Mouse (Mus musculus) stomach, embryonic 14.5 days (tissue): Measurements from ENCODE around the gene Dync1li2. TPM values are rescaled to one million over a fixed set of nuclear protein-coding genes. Genes with fewer than 3 reads are reported as not detected.

ENCODE experiments used
- ATAC-seq: fragments of 200-750 bp; cut with Nextera tagmentation; 2 replicates; pipeline ENCODE4 v1.8.0; 2017; ENCODE audit warnings: low read depth, moderate TSS enrichment; ENCODE audit not compliant: insufficient number of reproducible peaks, insufficient read depth, low FRiP score
- H3K27ac ChIP-seq: fragments of 300-500 bp; sonication (generic); 2 replicates; pipeline ENCODE4 v1.5.1; 2014; ENCODE audit warnings: mild to moderate bottlenecking, low read length, moderate library complexity, mixed read lengths
- H3K27me3 ChIP-seq: fragments of 300-500 bp; sonication (generic); 2 replicates; pipeline ENCODE4 v1.6.1; 2014; ENCODE audit warnings: low read length, control low read depth, mixed read lengths; ENCODE audit not compliant: control insufficient read depth, insufficient read depth
- H3K36me3 ChIP-seq: fragments of 300-500 bp; sonication (generic); 2 replicates; pipeline ENCODE4 v1.6.1; 2014; ENCODE audit warnings: mild to moderate bottlenecking, control low read depth, low read length, moderate library complexity, mixed read lengths; ENCODE audit not compliant: control insufficient read depth, insufficient read depth
- H3K4me1 ChIP-seq: fragments of 300-500 bp; sonication (generic); 2 replicates; pipeline ENCODE4 v1.6.1; 2014; ENCODE audit warnings: low read length, control low read depth, mixed read lengths; ENCODE audit not compliant: control insufficient read depth, insufficient read depth
- H3K4me2 ChIP-seq: fragments of 300-500 bp; sonication (generic); replicated peaks from 2 replicates; pipeline ENCODE4 v1.6.1; 2014; ENCODE audit warnings: low read depth, low read length, control low read depth
- H3K4me3 ChIP-seq: fragments of 300-500 bp; sonication (generic); 2 replicates; pipeline ENCODE4 v1.5.1; 2014; ENCODE audit warnings: low read depth, low read length, control low read depth
- H3K9ac ChIP-seq: fragments of 300-500 bp; sonication (generic); replicated peaks from 2 replicates; pipeline ENCODE4 v1.6.1; 2014; ENCODE audit warnings: low read depth, mild to moderate bottlenecking, control low read depth, low read length, moderate library complexity, mixed read lengths
- H3K9me3 ChIP-seq: fragments of 300-500 bp; sonication (generic); 2 replicates; pipeline ENCODE4 v1.6.1; 2016; ENCODE audit warnings: low read depth, low read length, control low read depth; ENCODE audit not compliant: control insufficient read depth
- WGBS: fragments of 180-500 bp; shearing (Covaris S2); extraction: QIAGEN DNeasy Blood & Tissue Kit; methylation state at CpG from one replicate; pipeline ENCODE4 v1.1.7; 2014; 5-methylcytosine and 5-hydroxymethylcytosine counted together
- polyA plus RNA-seq: library from polyadenylated mRNA; unstranded; fragments of >200 nt; fragmentation: Nextera tagmentation; extraction: Ambion mirVana; gene quantifications from 2 replicates; pipeline ENCODE4 v1.2.1, GENCODE M21; 2014

The Dync1li2 gene
- polyA plus RNA-seq, 1 experiment from 2014 or later, result 69.2 TPM

DNA sequence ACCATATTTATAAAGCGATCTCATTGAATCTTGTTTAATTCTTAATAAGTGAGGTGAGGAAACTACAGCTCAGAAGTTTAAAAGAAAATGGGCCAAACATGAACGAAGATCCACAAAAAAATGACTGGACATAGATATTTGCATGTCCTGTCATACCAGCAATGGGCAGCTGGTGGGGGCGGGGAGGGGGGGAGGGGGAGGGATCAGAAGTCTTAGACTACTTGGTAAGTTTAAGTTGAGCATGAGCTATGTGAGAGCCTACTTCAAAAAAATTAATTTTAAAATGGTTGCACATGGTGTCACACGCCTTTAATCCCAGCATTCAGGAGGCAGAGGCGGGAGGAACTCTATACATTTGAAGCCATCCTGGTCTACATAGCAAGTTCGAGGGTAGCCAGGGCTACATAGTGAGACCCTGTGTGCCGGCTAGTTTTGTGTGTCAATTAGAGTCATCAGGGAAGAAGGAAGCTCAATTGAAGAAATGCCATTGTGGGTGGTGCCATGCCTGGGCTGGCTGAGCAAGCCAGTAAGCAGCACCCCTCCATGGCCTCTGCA, 355 bp upstream of the Dync1li2 start:
- Histone ChIP-seq H3K27ac (0 out of 2 replicates have a peak overlapping the region, but pooled peaks have one; percentile 53), H3K9me3 (no peaks in the 10 kb centered on the region), H3K4me2 (no peak overlapping the region), H3K36me3 (peaks cover 24% of the 10 kb centered on the region), H3K27me3 (no peaks in the 10 kb centered on the region), H3K4me1 (peaks cover 8% of the 10 kb centered on the region; the same call in 1 of the 2 replicates), H3K4me3 (peak overlapping the region; percentile 86), H3K9ac (peak overlapping the region; percentile 83; the same call in 1 of the 2 replicates)
- 0 out of 2 replicates have a peak, but pooled peaks have one; percentile 4 for ATAC-seq
- WGBS, result 68% methylated on average over 7 of the region's 7 CpGs

DNA sequence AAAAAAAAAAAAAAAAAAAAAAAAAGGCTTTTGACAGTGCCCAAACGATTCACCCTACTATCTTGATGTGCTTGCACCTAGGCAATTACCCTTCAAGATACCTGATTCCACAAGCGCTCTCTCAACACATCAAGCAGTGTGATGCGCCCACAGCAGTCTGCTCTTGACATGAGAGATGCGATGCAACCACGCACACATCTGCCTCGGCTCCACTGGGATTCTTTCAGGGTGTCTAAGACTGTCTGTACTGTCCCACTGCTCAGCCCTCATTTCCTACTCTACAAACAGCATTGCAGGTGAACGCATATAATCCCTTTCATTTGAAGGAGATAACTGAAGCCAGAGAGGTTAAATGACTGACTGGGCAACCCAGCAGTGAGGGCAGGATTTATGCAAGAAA, 1.2 kb downstream of the Dync1li2 start:
- H3K4me2 ChIP-seq, result peak overlapping the region; percentile 62
- 58% methylated on average over 7 of the region's 7 CpGs for WGBS
- H3K27me3 ChIP-seq, result no peaks in the 10 kb centered on the region
- H3K4me3 ChIP-seq, result peak overlapping the region; percentile 86
- H3K36me3 ChIP-seq, result peaks cover 37% of the 10 kb centered on the region
- H3K9ac ChIP-seq, result peak overlapping the region; percentile 83; the same call in 1 of the 2 replicates
- H3K4me1 ChIP-seq, result peaks cover 8% of the 10 kb centered on the region; the same call in 1 of the 2 replicates
- no peaks in the 10 kb centered on the region for H3K9me3 ChIP-seq
- ATAC-seq, result no peak
- H3K27ac ChIP-seq, result no peak overlapping the region

DNA sequence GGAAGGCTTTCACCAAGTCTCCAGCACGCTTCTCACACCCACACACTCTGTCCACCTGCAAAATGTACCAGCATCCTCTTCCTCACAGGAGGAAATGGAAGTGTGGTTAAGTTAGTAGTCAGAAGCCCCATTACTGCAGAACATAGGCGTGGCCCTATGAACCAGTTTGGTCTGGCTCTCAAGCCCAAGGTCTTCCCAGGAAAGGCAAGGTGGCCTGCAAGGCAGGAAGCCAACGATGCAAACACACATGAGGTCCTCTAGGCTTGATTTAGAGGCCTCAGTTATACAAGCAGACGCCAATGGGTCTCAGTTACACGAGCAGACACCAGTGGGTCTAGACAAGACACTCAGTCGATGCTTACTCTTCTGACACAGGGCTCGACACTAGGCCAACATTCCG, 3.4 kb downstream of the Dync1li2 start:
- Histone ChIP-seq H3K27ac (no peak overlapping the region), H3K4me1 (peaks cover 10% of the 10 kb centered on the region; the same call in 1 of the 2 replicates), H3K27me3 (no peaks in the 10 kb centered on the region), H3K4me2 (no peak overlapping the region), H3K36me3 (peaks cover 57% of the 10 kb centered on the region), H3K4me3 (no peak overlapping the region), H3K9me3 (no peaks in the 10 kb centered on the region), H3K9ac (no peak overlapping the region)
- 96% methylated on average over 8 of the region's 8 CpGs for WGBS
- ATAC-seq, result no peak

DNA sequence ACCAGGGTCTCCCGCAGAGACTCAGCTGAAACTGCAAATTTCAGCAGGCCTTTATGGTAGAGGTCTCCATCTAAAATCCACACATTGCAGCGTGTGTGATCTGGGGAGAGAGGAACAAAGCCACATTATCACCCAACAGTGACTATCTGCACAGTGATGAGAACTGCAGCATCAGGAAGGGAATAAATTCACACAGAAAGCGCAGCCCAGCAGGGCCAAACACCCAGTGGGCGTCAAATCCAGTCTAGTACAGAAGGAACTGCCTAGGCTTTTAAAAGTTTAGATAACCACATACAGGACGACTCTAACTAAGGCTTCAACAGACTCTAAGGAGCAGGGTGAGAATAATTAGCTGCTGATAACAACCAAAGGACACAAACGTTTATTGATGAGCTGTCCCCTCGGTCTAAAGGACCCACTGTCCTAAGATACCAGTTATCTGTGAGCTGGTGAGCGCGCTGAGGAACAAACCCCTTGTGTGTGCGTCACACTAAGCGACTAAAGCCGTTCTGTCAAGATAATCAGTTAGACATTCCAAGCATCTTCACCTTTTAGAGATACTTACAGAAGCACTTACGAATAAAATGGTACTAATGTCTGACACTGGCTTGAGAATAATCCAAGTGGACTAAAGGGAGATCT, 5.2 kb downstream of the Dync1li2 start:
- no peak overlapping the region for H3K4me2 ChIP-seq
- H3K4me1 ChIP-seq, result peaks cover 11% of the 10 kb centered on the region; the same call in 1 of the 2 replicates
- 86% methylated on average over 13 of the region's 13 CpGs for WGBS
- no peak overlapping the region for H3K27ac ChIP-seq
- no peaks in the 10 kb centered on the region for H3K27me3 ChIP-seq
- H3K4me3 ChIP-seq, result no peak overlapping the region
- H3K9ac ChIP-seq, result no peak overlapping the region
- H3K9me3 ChIP-seq, result no peaks in the 10 kb centered on the region
- no peak for ATAC-seq
- peaks cover 67% of the 10 kb centered on the region for H3K36me3 ChIP-seq

DNA sequence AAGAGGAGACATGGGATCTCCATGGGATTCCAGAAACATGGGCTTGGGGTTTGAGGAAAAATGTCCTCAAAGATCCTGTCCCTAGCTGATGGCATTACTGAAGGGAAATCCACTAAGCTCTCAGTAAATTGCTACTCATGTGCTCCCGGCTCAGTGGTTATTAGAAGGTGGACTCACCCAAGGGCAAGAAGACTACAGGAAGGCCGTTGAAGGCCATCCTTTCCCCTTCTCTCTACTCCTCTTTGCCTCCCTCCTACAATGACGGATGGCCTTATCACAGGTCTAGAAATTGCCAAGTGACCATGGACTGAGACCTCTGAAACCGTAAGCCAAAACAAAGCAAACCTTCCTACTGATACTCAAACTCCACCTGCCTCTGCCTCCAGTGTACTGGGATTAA, 6.3 kb downstream of the Dync1li2 start:
- peaks cover 74% of the 10 kb centered on the region for H3K36me3 ChIP-seq
- no peaks in the 10 kb centered on the region for H3K9me3 ChIP-seq
- WGBS, result 92% methylated on average over 4 of the region's 4 CpGs
- H3K9ac ChIP-seq, result no peak overlapping the region
- H3K27me3 ChIP-seq, result no peaks in the 10 kb centered on the region
- H3K4me3 ChIP-seq, result no peak overlapping the region
- H3K4me1 ChIP-seq, result peaks cover 8% of the 10 kb centered on the region; the same call in 1 of the 2 replicates
- ATAC-seq, result no peak
- H3K4me2 ChIP-seq, result no peak overlapping the region
- H3K27ac ChIP-seq, result peak overlapping the region; percentile 39; the same call in 1 of the 2 replicates

DNA sequence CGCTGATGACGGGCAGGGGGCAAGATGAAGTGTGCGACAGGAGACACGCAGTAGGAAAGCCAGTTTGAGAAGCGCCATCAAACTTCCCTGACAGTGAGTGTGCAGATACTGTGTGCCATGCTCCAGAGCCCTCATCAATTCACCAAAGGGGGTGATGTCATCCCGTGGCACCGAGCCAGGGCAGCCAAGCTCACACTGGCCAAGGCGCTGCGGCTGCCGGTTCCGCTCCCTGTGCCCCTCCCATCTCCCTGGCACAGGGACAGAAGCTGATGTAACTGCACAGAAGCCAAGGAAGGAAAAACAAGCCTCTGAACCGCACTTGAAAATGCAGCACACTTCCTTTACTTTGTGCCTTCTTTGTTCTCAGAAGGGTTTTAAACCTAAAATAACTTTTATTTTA, 6.8 kb downstream of the Dync1li2 start:
- Histone ChIP-seq H3K9ac (no peak overlapping the region), H3K4me3 (no peak overlapping the region), H3K4me2 (no peak overlapping the region), H3K4me1 (peaks cover 4% of the 10 kb centered on the region; the same call in 1 of the 2 replicates), H3K27me3 (no peaks in the 10 kb centered on the region), H3K27ac (peak overlapping the region; percentile 39; the same call in 1 of the 2 replicates), H3K36me3 (peaks cover 80% of the 10 kb centered on the region), H3K9me3 (no peaks in the 10 kb centered on the region)
- 37% methylated on average over 12 of the region's 12 CpGs for WGBS
- ATAC-seq, result peak; percentile 81; the same call in 1 of the 2 replicates

DNA sequence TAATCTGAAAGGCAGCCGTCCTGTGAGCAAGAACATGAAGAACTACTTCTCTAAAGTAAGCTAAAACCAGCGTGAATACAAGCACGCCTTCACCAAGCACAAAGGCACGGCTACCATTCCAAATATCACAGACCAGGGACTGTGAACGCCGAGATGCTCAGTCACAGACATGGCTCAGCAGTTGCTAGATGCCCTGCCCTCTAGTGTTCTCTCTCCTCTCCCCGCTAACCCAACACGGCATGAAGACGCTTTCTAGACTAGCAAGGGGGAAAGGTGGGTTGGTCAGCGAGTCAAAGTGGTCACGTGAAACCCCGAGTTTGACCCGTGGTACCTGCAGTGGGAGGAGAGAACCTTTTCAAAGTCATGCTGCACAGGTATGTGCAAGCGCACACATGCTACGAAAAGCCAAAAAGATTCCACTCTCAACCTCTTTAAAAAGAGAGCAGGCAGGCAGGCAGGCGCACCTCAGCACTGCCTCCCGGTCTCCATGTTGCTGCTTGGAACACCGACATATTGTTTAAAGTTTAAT, 8.0 kb downstream of the Dync1li2 start:
- peaks cover 83% of the 10 kb centered on the region for H3K36me3 ChIP-seq
- H3K27ac ChIP-seq, result no peak overlapping the region
- H3K9ac ChIP-seq, result no peak overlapping the region
- H3K9me3 ChIP-seq, result no peaks in the 10 kb centered on the region
- H3K4me2 ChIP-seq, result no peak overlapping the region
- no peaks in the 10 kb centered on the region for H3K27me3 ChIP-seq
- WGBS, result 86% methylated on average over 18 of the region's 18 CpGs
- H3K4me1 ChIP-seq, result peaks cover 3% of the 10 kb centered on the region; the same call in 1 of the 2 replicates
- no peak overlapping the region for H3K4me3 ChIP-seq
- ATAC-seq, result no peak

DNA sequence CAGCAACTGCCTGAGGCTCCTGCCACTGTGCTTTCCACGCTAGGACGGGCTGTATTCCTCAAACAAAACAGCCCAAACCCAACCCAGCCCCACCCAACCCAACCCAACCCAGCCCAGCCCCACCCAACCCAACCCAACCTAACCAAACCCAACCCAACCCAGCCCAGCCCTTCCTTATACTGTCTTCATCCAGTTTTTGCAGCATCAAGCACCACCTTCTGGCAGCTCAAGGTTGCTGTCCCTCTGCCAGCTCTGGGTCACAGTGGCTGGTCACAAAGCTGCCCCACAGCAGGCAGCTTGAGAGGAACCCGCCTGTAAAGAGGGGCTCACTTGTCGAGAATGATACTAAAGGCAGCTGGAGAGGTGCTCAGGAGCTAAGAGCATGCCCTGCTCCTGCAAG, 8.6 kb downstream of the Dync1li2 start:
- H3K9me3 ChIP-seq, result no peaks in the 10 kb centered on the region
- no peaks in the 10 kb centered on the region for H3K27me3 ChIP-seq
- H3K27ac ChIP-seq, result no peak overlapping the region
- H3K4me3 ChIP-seq, result no peak overlapping the region
- ATAC-seq, result peak; percentile 37; the same call in 1 of the 2 replicates
- peaks cover 81% of the 10 kb centered on the region for H3K36me3 ChIP-seq
- H3K4me1 ChIP-seq, result peaks cover 3% of the 10 kb centered on the region; the same call in 1 of the 2 replicates
- no peak overlapping the region for H3K9ac ChIP-seq
- 88% methylated on average over 4 of the region's 4 CpGs for WGBS
- no peak overlapping the region for H3K4me2 ChIP-seq
